Mouse (Mus musculus): ENCODE measurements around the gene Rbm38.

DNA sequence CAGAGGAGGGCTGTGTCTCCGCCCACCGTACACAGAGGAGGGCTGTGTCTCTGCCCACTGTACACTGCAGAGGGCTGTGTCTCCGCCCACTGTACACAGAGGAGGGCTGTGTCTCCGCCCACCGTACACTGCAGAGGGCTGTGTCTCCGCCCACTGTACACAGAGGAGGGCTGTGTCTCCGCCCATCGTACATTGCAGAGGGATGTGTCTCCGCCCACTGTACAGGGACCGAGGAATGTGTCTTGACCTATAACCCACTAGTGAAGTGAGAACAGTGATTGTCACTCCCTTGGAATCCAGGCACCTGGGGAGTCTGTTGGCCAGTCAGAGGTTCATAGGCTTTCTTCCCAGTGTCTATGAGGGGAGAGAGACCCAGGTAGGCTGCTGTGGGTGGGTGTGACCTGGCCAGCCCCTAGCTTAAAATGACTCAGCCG, 36.6 kb downstream of the Rbm38 start:
- TF ChIP-seq CTCF (IDR thresholded peaks at IDR 0.05; ENCODE audit: low read depth), result no peak
- TF ChIP-seq EP300 (IDR thresholded peaks at IDR 0.05; ENCODE audit: low read depth), result no peak
